Mouse (Mus musculus): ENCODE measurements around the gene Tada2a. TPM values are rescaled to one million over a fixed set of nuclear protein-coding genes. Genes with fewer than 3 reads are reported as not detected.

Tada2a gene
- polyA plus RNA-seq, 3 experiments from 2014 or later: 10.2 to 14.2 (median 13.7) TPM

DNA sequence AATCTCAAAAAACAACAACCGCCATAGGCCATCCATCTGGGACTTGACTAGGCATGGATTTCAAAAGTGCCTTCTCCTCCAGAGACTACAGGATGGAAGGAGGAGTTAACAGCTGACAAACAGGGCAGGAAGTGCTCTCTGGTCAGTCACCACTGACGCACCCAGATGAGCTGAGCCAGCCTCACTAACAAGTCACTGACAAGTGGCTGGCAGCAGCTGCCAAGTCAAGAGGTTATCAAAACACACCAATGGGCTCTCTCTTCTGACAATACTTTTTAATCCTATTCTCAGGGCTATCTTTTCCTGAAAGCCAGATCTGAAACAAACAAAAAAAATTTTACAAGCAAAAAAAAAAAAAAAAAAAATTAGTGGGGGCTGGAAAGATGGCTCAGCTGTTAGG, 66.6 kb downstream of the Tada2a start:
- ATAC-seq: no peak

DNA sequence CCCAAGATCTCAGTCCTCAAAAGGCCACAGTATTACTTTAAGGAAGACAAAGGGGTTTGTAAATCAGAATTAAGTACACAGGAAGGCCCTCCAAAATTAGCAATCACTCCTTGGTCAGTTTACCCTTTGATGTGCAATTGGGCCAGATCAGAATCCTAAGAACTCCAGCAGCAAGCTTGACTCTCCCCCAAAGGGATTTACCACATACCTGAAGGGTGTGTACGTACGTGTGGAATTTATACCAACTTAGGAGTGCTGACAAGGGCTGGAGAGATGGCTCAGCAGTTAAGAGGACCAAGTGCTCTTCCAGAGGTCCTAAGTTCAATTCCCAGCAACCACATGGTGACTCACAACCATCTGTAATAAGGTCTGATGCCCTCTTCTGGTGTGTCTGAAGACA, 67.5 kb downstream of the Tada2a start:
- no peak for ATAC-seq

DNA sequence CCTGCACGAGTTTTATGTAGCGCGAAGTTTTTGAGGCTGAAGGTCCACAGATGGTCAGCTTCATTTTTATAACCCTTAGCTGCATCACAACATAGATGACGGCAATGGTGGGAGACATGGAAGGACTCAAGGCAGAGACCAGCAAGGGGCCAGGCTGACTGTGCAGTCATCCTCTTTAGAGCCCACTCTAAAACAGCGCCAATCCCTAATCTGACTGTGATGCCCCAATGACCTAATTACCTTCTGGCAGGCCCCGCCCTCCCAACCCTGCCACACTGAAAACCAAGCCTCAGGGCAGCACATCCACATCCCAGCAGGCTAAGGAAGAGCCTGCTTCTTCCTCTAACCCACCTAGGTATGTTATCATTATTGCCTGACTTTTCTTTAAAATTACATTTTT, 68.8 kb downstream of the Tada2a start:
- no peak for ATAC-seq

DNA sequence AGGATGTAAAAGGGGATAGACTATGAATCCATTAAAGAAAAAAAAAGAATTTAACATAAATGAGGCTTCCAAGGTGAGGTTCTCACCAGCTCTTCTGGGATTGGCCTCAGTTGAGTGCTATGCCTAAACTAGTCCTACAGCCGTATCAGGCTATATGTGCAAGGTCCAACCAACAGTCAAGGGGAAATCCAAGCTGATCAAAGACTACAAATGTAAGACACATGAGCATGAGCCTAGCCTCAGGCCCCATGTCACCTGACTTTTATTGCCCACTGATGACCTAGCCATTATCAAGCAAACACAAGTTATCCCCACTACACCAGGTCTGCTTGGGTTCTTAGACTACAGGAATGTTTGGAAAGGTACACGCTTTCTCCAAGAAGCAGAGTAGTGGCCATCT, 69.6 kb downstream of the Tada2a start:
- no peak for ATAC-seq

DNA sequence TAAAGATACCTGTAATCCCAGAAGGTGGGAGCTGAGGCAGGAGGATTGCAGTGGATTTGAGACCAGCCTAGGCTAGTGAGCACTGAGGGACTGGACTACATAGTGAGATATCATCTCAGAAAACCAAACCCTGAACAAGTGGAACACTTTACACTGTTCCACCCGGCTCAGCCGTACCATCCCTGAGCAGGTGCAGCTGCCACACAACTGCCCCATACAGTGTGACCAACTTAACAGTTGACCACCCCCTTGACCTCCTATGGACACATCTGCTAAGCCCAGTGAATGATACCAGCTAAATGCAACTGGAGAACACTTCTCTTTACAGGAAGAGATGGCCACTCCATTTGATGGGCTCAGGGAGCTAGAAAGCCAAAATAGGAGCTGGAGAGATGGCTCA, 72.0 kb downstream of the Tada2a start:
- no peak for ATAC-seq

DNA sequence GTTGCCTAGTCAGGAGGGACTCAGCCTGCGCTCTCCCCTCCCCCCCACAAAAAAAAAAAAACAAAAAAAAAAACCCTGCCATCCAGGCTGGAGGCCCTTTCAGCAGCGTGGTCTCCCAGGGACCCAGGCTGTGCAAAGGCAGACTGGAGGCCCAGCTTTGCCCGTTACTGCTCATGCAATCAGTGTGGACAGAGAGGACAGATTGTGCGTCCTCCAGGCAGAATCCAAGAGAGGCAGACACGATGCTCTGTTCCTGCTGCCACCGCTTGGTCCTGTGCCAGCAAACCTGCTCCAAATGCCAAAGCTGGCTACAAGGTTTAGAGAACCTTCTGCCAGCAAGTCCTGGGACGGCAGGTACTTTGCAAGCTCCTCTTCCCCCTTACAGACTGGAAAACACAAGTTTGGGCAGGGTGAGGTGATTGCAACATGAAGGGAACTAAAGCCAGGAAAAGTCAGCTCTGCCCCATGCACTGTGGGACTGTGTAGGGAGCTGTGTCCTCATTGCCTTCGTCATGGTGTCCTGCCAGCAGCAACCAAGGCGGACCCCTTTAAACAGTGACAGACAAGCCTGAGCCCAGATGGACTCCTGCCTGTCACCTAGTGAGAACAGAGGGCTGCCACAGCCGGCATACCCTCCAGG, 75.8 kb downstream of the Tada2a start:
- ATAC-seq: no peak

DNA sequence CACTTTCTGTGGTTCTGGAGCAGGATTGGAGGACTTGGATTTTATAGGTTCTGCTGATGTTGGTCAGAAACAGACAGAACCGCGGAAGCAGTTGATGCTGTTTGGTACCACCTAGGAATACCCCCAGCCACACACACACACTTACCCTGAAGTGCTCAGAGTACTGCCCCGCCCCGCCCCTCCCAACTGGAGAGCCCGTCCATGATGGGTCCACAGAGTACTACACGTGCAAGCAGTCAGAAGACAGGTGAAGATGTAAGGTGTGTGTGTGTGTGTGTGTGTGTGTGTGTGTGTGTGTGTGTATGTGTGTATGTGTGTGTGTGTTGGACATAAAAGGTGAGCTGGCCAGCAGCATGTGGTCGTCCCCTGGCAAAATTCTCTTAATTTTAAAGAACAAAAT, 76.3 kb downstream of the Tada2a start:
- ATAC-seq: no peak

DNA sequence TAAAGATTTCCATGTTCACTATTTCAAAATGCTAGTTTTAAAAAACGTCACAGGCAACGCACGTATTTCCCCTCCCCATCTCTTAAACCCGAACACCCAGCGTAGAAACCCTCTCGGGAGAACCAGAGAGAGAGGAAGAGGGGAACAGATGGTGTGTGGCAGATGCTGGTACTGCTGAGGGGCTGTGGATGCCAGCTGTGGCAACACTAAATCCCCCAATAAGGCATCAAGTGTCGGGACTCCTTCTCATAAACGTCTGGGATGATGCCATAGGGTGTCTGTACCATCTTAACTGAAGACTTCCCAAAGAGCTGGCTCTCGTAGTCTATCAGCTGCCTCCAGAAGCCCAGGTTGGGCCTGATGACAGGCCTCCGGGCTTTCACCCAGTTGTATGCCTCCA, 81.0 kb downstream of the Tada2a start:
- ATAC-seq: no peak

DNA sequence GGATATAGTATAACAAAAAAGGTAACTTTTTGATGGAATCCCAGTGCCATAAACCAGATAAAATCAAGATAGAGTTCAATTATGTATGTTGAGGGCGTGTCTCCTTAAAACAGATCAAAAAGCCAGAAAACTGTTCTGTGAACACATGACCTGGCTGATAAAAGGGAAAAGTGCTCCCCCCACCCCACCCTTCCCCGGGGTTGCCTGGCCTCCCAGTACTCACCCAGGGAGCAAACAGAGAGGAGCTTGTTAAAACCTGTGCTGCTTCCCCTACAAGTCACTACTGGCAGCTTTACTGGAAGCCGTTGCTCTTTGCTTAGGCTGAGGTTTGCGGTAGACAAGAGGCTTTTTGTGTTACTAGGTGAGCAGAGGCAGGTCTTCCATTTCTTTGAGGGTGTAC, 82.1 kb downstream of the Tada2a start:
- ATAC-seq: no peak

DNA sequence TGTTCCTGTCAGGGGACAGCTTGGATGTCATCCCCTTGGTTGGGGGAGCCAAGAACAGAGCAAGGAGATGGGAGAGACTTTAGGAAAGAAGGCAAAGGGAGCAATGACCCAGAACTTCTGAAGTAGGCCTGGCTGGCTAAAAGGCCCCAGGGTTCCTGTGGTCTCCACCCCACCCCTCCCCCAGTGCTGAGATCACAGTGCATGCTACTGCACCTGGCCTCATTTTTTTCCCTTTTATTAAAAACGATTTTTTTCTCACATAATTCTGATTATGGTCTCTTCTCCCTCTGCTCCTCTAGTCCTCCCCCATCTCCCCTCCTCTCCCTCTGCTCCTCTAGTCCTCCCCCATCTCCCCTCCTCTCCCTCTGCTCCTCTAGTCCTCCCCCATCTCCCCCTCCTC, 84.4 kb downstream of the Tada2a start:
- no peak for ATAC-seq

DNA sequence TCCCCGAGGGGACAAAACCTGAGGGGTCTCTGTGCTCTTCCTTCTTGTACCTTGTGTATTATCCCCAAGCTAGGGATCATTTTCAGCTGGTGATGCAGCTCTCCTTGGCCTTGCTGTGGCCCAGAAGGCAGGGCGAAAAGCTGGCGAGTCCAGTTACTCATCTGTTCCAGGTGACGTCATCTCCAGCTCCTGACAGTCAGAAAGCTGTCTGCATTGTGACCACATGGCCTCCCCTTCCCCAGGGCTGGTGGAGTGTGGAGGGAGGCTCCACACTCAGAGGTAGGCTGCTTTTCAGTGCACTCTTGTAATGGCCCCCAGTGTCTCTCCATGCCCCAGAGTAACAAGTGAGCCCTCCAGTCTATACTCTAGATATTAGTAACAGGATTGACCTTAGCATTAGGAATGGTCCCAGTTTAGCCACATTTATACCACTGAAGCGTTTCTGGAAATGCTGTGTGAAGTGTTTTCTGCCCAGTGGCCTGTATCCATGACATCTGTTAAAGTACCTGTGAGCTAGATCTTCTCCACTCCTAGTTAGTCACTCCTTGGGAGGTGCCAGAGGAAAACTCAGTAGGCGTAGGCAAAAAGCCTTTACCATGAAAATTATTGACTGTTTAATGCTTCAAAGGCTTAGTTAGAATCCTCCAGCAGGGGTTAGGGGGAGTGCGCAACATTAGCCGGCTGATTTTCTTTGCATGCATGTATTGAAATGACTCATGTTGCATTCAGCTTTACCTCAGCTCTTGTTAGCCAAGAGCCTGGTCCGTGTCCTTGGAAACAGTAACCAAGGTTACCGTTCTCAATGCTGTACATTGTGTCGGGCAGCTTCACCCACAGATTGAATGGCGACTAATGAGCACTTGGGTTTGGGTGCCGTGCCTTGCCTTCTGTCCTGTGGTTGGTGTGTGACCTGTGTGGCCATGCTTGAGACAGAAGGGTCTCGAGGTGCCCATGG, 86.3 kb downstream of the Tada2a start:
- peak; percentile 35 for ATAC-seq

DNA sequence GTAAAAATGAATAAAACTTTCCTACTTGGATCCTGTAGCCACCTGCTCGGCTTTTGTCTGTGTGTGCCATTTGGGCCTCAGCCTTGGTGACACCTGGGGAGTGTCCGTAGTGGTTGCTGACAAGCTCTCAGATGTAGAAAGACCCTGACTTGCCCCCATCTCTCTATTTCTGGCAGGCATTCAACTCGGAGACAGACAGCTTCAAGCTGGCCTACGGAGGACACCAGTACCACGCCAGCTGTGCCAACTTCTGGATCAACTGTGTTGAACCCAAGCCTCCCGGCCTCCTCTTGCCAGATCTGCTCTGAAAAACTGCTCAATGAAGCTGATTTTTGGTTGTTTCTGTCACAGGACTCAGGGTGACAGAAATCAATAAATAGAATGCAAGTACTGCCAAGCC, 88.8 kb downstream of the Tada2a start:
- ATAC-seq: no peak

DNA sequence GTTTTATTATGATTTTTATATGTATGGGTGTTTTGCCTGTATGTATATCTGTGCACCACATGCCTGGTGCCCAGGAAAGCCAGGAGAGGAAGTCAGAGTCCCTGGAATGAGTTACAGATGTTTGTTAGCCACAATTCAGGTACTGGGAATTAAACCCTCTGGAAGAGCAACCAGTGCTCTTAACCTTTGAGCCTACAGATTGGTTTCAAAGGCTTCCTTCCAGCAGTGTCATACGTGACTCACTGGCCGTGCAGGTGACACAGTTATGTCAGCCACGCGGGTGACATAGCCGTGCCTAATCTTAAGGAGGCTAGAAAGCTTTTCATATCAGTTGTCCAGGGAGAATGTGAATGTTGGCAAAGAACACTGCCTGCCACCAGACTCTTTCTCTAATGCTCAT, 95.7 kb downstream of the Tada2a start:
- ATAC-seq: no peak

DNA sequence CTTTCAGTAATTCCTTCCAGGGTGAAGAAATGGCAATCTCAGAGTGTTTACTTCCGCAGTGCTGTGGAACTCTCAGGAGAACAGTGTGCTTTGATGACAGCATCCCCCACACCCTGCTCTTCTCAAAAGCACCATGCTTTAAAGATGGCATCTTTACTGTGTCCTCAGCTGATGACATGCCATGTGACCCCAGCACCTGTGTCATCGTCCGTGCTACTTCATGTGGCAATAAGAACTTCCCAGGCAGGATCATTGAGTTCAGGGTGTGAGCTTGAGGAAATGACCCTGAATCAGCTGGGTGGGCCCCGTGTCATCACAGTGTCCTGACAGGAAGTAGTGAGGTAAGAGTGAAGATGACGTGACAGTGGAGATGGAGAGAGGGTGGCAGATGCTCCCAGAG, 96.8 kb downstream of the Tada2a start:
- ATAC-seq: no peak

DNA sequence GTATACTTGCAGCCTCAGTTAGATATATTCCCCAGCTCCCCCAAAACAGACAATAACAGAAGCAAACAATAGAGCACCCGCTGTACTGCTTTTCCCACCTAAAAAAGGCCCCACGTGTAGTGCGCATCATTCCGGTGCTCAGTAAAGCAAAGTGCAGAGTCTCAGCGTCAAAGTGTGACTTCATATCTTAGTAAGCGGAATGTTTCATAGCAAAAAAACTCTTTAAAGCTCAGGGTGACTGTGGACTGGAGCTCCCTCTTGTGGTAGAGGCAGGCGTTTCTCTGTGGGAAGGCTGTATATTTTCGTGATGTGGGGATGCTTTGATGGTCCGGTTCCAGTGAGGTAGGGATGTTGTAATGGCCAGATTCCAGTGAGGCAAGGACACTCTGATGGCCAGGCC, 97.4 kb downstream of the Tada2a start:
- no peak for ATAC-seq

Other genes starting within 250 kb of the Tada2a start
- 10 to 100 TPM; 75.0 to 84.6 (median 81.7) TPM for gene Ddx52, start 187.5 kb downstream of the Tada2a start, polyA plus RNA-seq (2017; shearing (Covaris generic))
- gene Synrg, start 165.2 kb downstream of the Tada2a start, polyA plus RNA-seq (2017; shearing (Covaris generic)): 10 to 100 TPM in 2 of 3 experiments, 1 to 10 TPM in 1; 6.3 to 11.0 (median 10.4) TPM
- gene Dusp14, start 60.3 kb downstream of the Tada2a start, polyA plus RNA-seq (2017; shearing (Covaris generic)): 10 to 100 TPM; 16.6 to 20.9 (median 20.7) TPM
- gene Acaca, start 72 bp upstream of the Tada2a start, polyA plus RNA-seq (2017; shearing (Covaris generic)): 1 to 10 TPM; 3.5 to 4.9 (median 4.8) TPM
- not detected for gene Gm11437, start 37.9 kb upstream of the Tada2a start, polyA plus RNA-seq (2017; shearing (Covaris generic))